In genomic region chr9:52149286-52149685, GRCm38 (mm10) we compare ENCODE assay signal across 9 mouse cellular contexts. TPM values are rescaled to one million over a fixed set of nuclear protein-coding genes. Genes with fewer than 3 reads are reported as not detected.
A peak's percentile ranks its signal among the peaks of the same experiment; 100 is the strongest.
DNase-seq lines count a peak whose midpoint lies in the region; ATAC-seq and TF ChIP-seq lines count a peak whose summit lies in the region.
"Had no signal": no experiment of that assay in that cellular context is flagged by ENCODE, and none has a peak within 500 bp of the region (broad histone marks: within the 10 kb centered on the region; RNA-seq: fewer than 3 reads in every experiment).

No protein-coding gene starts in this region.

- peaks cover 12% of the 10 kb centered on the region; the same call in 1 of the 2 replicates for H3K4me1 ChIP-seq in hindbrain, postnatal 0 days (ENCODE audit: insufficient read depth, low read length)
- peaks cover 28% of the 10 kb centered on the region for H3K4me1 ChIP-seq in neural tube, embryonic 12.5 days

- H3K4me3 ChIP-seq in hindbrain, postnatal 0 days (ENCODE audit: low read length): peak overlapping the region; percentile 0
- H3K4me3 ChIP-seq in neural tube, embryonic 12.5 days: peak overlapping the region; percentile 32

- peak overlapping the region; percentile 9 for H3K27ac ChIP-seq in hindbrain, postnatal 0 days
- H3K27ac ChIP-seq in neural tube, embryonic 12.5 days: no peak overlapping the region

- peak; percentile 69 for ATAC-seq in hindbrain, postnatal 0 days
- ATAC-seq in neural tube, embryonic 12.5 days (ENCODE audit: low FRiP score, low read depth): peak; percentile 85
- no peak for ATAC-seq in erythroid progenitor cell, adult 5-6 weeks (replicated peaks; ENCODE audit: low FRiP score, poor library complexity, severe bottlenecking)

- peak; percentile 33 to 66 for DNase-seq in heart, adult 9 months (ENCODE audit: low spot score in 2 of 2)
- no peak for DNase-seq in heart, postnatal 36 days
- DNase-seq in fat pad, adult 2 months (ENCODE audit: extremely low read depth, low read depth, low spot score): peak; percentile 13
- DNase-seq in hindbrain, postnatal 0 days (ENCODE audit: low spot score): peak; percentile 46
- DNase-seq in c-Kit-positive CD71-positive TER-119-positive erythroid progenitor cells, embryonic 14.5 days (ENCODE audit: low spot score): no peak
- no peak for DNase-seq in spleen, postnatal 14 days (ENCODE audit: low spot score in 2 of 2)
- DNase-seq: lung, adult 2 months had no signal

- H3K4me2 ChIP-seq in hindbrain, postnatal 0 days (ENCODE audit: low read depth, low read length): peak overlapping the region; percentile 34
- H3K4me2 ChIP-seq in neural tube, embryonic 12.5 days (replicated peaks): peak overlapping the region; percentile 51

- H3K9me3 ChIP-seq in hindbrain, postnatal 0 days (ENCODE audit: low read length): no peaks in the 10 kb centered on the region
- H3K9me3 ChIP-seq in neural tube, embryonic 12.5 days: no peaks in the 10 kb centered on the region

- no peak for TF ChIP-seq CTCF in hindbrain, postnatal 0 days (IDR thresholded peaks at IDR 0.05; ENCODE audit: low read depth)

- no peaks in the 10 kb centered on the region for H3K27me3 ChIP-seq in hindbrain, postnatal 0 days (ENCODE audit: insufficient read depth, low read length)
- H3K27me3 ChIP-seq in neural tube, embryonic 12.5 days (replicated peaks): no peaks in the 10 kb centered on the region

- 7% methylated on average over 4 of the region's 4 CpGs for WGBS in hindbrain, postnatal 0 days
- 17% methylated on average over 4 of the region's 4 CpGs for WGBS in neural tube, embryonic 12.5 days

- no peak overlapping the region for H3K9ac ChIP-seq in hindbrain, postnatal 0 days (replicated peaks; ENCODE audit: low read length)
- peak overlapping the region; percentile 19 for H3K9ac ChIP-seq in neural tube, embryonic 12.5 days

- no peaks in the 10 kb centered on the region for H3K36me3 ChIP-seq in hindbrain, postnatal 0 days (ENCODE audit: insufficient read depth, low read length)
- no peaks in the 10 kb centered on the region for H3K36me3 ChIP-seq in neural tube, embryonic 12.5 days

- intact Hi-C loops in heart, postnatal 36 days (cut with DNase I): loop anchor here (2.0 kb wide), 1 partner anchor 18 kb away; no protein-coding TSS in a partner anchor

RNA-seq across cellular contexts. Expression of gene Zc3h12c, which starts 19.1 kb away (rescaled TPM):
- total RNA-seq in heart, postnatal 36 days (2021): 10 to 100 TPM in 1 of 2 experiments, 1 to 10 TPM in 1; 8.2 to 10.5 TPM
- 10.8 and 11.8 TPM in 2 replicates for total RNA-seq in hindbrain, postnatal 0 days (2014; rRNA removed)
- 3.4 and 3.5 TPM in 2 replicates for polyA plus RNA-seq in hindbrain, postnatal 0 days (2015; fragmentation: Nextera tagmentation; extraction: Ambion mirVana)
- 8.0 and 8.3 TPM in 2 replicates for polyA plus RNA-seq in neural tube, embryonic 12.5 days (2016; fragmentation: Nextera tagmentation; extraction: Ambion mirVana)
- 0.84 and 1.1 TPM in 2 replicates for total RNA-seq in erythroid progenitor cell, adult 5-6 weeks (2015; ENCODE audit: low replicate concordance)
- not detected in 2 replicates for total RNA-seq in erythroid progenitor cell, adult 5-6 weeks (2017; ENCODE audit: low replicate concordance)

Comparison
In these comparisons a context has a peak if more than half of its experiments do, and no peak if none do; other contexts are left out.
1. DNase-seq: peak in heart, adult 9 months (2 of 2), fat pad, adult 2 months (single experiment) and hindbrain, postnatal 0 days (single experiment); none in heart, postnatal 36 days (0 of 2), c-Kit-positive CD71-positive TER-119-positive erythroid progenitor cells, embryonic 14.5 days (single experiment) and spleen, postnatal 14 days (0 of 2).